Mouse (Mus musculus) adrenal gland, postnatal 25 days (tissue): ENCODE measurements around the gene Inf2. TPM values are rescaled to one million over a fixed set of nuclear protein-coding genes. Genes with fewer than 3 reads are reported as not detected.

Experiments
- DNase-seq: peaks from one replicate; pipeline ENCODE4 v3.0.0; 2021; ENCODE audit warnings: mixed read lengths
- microRNA-seq, 2 experiments: library from miRNA; unstranded; fragments of <30 nt; microRNA quantifications; one replicate each; pipeline ENCODE4 v1.2.0; 2021
- total RNA-seq: library from RNA; stranded (reverse); gene quantifications from 2 replicates; pipeline ENCODE4 v1.2.3, GENCODE M21; 2021

The Inf2 gene
- total RNA-seq, 1 experiment from 2014 or later, result 32.6 TPM

DNA sequence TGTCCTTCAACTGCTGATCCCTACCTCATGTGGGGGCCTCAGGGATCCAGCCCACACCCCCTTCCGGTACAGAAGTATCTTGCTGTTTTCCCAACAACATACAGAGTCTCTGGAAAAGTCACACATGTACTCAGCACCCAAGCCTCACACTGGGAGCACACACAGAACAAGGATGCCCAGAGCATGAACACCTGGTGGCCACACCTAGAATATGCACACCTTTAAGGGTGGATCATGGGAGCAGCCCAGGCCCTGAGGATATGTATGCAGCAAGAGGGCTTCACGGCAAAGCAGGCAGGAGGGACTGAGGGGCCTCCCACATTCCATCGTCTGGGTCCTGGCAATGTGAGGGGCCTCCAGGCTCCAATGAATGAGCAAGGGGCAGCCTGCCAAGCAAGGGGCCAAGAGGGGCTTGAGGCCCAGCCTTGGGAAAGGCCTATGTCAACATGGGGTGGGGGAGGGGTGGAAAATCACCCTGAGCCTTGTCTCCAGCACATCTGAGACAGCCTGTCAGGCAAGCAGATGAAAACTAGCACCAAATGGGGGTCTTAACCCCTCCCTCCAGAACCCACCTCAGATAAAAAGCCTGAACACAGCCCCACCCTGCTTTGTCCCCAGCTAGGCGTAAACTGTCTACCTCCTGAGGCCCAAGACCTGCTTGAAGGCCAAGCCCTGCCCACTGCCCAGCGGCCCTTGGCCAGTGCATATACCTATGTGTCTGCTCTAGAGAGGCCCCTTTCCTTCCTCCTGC is 72.2 kb downstream of the Inf2 start:
- no peak for DNase-seq

DNA sequence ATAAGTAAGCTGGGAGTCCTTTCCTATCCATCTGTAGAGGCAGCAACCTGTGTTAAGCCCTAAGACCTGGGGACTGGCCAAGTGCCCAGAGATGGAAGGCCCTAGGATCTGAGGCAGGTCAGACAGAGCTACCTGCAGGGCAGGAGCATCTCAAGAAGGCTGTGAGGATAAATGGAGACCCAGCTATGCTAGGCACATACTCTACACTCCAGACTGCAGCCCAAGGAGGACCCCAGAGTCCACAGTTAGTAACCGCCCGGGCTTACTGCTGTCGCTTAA is 72.7 kb downstream of the Inf2 start:
- no peak for DNase-seq

DNA sequence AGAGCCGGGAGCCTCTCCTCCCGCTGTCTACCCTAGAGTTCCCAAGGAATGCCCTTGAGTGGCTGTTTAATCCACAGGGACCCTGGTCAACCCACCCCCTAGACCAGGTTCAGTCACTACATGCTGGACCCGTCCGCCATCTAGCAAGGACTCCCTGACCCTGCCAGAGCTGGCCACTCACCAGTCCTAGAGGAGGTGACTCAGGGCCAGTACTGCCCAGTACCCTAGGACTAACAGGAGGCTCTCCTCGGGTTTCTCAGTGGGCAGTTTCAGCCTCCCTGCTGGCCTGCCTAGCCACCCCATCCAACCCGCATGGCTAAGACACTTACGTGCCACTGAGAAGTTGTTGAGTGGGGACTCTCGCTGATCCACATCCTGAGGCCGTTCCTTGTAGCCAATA is 73.3 kb downstream of the Inf2 start:
- no peak for DNase-seq

DNA sequence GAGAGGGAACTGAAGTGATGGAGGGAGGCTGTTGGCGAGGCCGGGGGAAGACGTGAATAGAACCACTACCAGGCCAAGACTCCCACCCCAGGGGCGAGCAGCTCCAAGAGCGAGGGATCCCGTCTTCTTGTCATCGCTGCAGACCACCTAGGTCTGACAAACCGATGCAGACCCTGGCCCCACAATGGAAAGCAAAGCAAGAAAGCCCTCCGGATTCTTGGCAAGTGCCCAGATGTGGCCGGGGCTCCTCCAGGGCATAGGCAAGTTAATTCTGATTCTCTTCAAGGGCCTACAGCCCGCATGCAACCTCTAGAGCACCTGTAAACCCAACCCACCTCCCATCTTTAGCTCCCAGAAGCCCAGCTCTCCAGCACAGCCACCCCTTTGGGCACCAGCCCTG is 74.7 kb downstream of the Inf2 start:
- DNase-seq, result no peak

DNA sequence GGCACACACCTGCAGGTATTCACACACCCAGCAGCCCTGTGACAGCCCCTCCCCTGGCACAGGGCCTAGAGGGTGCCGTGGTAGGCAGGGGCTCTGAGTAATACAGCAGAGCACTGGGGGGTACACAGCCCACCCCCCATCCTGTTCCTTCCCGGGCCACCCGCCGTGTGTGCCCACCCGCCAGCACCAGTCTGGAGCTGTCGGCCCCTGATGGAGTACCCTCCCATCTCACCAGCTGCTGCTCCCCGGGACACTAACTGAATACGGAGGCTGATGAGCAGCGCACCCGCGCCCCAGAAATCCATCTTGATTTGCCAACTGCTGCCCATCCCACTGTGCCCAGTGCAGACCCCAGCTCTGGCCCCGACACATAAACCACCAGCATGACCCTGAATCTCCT is 75.1 kb downstream of the Inf2 start:
- no peak for DNase-seq

DNA sequence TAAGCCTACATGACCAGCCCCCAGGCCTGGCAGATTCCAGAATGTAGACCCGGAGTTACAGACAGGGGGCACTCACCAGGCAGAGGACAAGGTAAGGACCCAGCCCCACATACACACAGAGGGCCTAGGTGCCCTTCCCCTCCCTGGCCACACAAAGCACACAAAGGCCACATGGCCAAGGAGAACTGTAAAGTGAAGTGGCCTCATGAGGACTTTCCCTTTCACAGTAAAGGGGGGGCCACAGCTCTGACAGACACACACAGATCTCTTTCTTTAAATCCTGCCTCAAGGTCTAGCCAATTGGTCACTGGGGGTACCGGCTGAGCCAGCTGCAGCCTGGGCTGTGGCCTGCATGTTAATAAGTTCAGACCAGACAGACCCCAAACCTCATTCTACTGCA is 75.5 kb downstream of the Inf2 start:
- no peak for DNase-seq

DNA sequence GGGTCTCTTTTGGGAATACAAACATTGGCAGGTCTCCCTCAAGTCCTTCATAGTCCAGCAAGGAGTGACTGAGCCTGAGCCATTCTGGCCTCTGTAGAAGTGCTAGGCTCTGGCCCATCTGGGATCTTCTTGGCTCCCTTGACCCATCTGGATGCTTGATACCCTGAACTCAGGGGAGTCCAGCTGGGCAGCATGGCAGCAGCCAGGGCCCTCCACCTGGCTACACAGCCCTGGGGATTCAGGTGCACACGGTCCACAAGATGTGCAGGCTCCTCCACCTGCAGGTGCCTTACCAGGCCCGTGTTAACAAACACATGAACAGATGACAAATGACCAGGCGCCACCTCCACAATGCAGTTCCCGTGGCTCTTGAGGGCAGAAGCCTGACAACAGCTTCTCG is 76.1 kb downstream of the Inf2 start:
- DNase-seq, result no peak

Small RNA genes lying within 50 kb of the gene (microRNA-seq; reads per million reads assigned to microRNA genes)
- gene Mir6939, result 0.36 to 1.4 reads per million in 2 experiments

Other genes with a start within 250 kb of the Inf2 start
- 15.9 and 19.5 TPM in 2 replicates for gene A530016L24Rik, start 99.3 kb upstream of the Inf2 start, total RNA-seq
- gene Tmem179, start 72.0 kb upstream of the Inf2 start, total RNA-seq, result 5.8 and 5.9 TPM in 2 replicates
- 17.8 and 21.0 TPM in 2 replicates for gene Adssl1, start 31.3 kb downstream of the Inf2 start, total RNA-seq
- 34.8 and 46.0 TPM in 2 replicates for gene Siva1, start 55.9 kb downstream of the Inf2 start, total RNA-seq
- gene Akt1, start 86.1 kb downstream of the Inf2 start, total RNA-seq, result 395 and 413 TPM in 2 replicates
- gene Zbtb42, start 90.0 kb downstream of the Inf2 start, total RNA-seq, result 7.9 and 12.8 TPM in 2 replicates
- 42.4 and 58.1 TPM in 2 replicates for gene Cep170b, start 131.7 kb downstream of the Inf2 start, total RNA-seq
- gene Pld4, start 171.9 kb downstream of the Inf2 start, total RNA-seq, result 6.4 and 6.8 TPM in 2 replicates
- gene Ahnak2, start 213.9 kb downstream of the Inf2 start, total RNA-seq, result 5.1 and 5.7 TPM in 2 replicates
- 7.7 and 10.0 TPM in 2 replicates for gene Clba1, start 220.2 kb downstream of the Inf2 start, total RNA-seq
- gene Cdca4, start 240.6 kb downstream of the Inf2 start, total RNA-seq, result 15.5 and 15.9 TPM in 2 replicates